Comparison of ENCODE assay signal across 8 mouse cellular contexts in genomic region chr1:133134881-133135280, GRCm38 (mm10). TPM values are rescaled to one million over a fixed set of nuclear protein-coding genes. Genes with fewer than 3 reads are reported as not detected.
DNase-seq lines count a peak whose midpoint lies in the region; ATAC-seq and TF ChIP-seq lines count a peak whose summit lies in the region.

No protein-coding gene starts in this region.

- H3K27ac ChIP-seq in heart, embryonic 11.5 days (ENCODE audit: low read depth, low read length), result no peak overlapping the region
- H3K27ac ChIP-seq in hindbrain, embryonic 10.5 days, result no peak overlapping the region
- H3K27ac ChIP-seq in liver, adult 2 months (replicated peaks; ENCODE audit: insufficient read depth, low read depth, low read length), result peak overlapping the region; percentile 14
- H3K27ac ChIP-seq in stomach, embryonic 16.5 days (ENCODE audit: low read length), result no peak overlapping the region

- no peaks in the 10 kb centered on the region for H3K27me3 ChIP-seq in heart, embryonic 11.5 days (ENCODE audit: control insufficient read depth, insufficient read depth, low read length)
- no peaks in the 10 kb centered on the region for H3K27me3 ChIP-seq in hindbrain, embryonic 10.5 days (ENCODE audit: insufficient read depth, poor library complexity, severe bottlenecking)
- H3K27me3 ChIP-seq in liver, adult 2 months (ENCODE audit: control insufficient read depth, insufficient read depth, low read length), result no peaks in the 10 kb centered on the region
- H3K27me3 ChIP-seq in stomach, embryonic 16.5 days (ENCODE audit: control insufficient read depth, insufficient read depth, low read length), result no peaks in the 10 kb centered on the region

- peak overlapping the region; percentile 84 for H3K4me2 ChIP-seq in heart, embryonic 11.5 days
- H3K4me2 ChIP-seq in stomach, embryonic 16.5 days (ENCODE audit: low read depth, low read length), result peak overlapping the region; percentile 96

- no peak for ATAC-seq in heart, embryonic 11.5 days (replicated peaks; ENCODE audit: insufficient number of reproducible peaks, low FRiP score, low TSS enrichment)
- ATAC-seq in stomach, embryonic 16.5 days (ENCODE audit: insufficient read depth, low FRiP score), result no peak
- no peak for ATAC-seq in megakaryocyte-erythroid progenitor cell, adult 5-6 weeks (replicated peaks; ENCODE audit: low FRiP score, low TSS enrichment, poor library complexity, severe bottlenecking)

- peaks cover 10% of the 10 kb centered on the region for H3K4me1 ChIP-seq in heart, embryonic 11.5 days (ENCODE audit: control insufficient read depth, insufficient read depth, low read length)
- peaks cover 52% of the 10 kb centered on the region for H3K4me1 ChIP-seq in hindbrain, embryonic 10.5 days (replicated peaks)
- H3K4me1 ChIP-seq in liver, adult 2 months (ENCODE audit: control insufficient read depth, insufficient read depth, low read length), result peaks cover 14% of the 10 kb centered on the region
- peaks cover 18% of the 10 kb centered on the region; the same call in 1 of the 2 replicates for H3K4me1 ChIP-seq in stomach, embryonic 16.5 days (ENCODE audit: control insufficient read depth, insufficient read depth, low read length)

- peaks cover 33% of the 10 kb centered on the region; the same call in 1 of the 2 replicates for H3K79me2 ChIP-seq in liver, adult 2 months (ENCODE audit: control insufficient read depth, insufficient read depth, low read length)

- H3K36me3 ChIP-seq in heart, embryonic 11.5 days (ENCODE audit: control insufficient read depth, insufficient read depth, low read length), result peaks cover 21% of the 10 kb centered on the region
- H3K36me3 ChIP-seq in hindbrain, embryonic 10.5 days, result peaks cover 72% of the 10 kb centered on the region
- peaks cover 42% of the 10 kb centered on the region for H3K36me3 ChIP-seq in liver, adult 2 months (ENCODE audit: control insufficient read depth, insufficient read depth, low read length)
- peaks cover 28% of the 10 kb centered on the region; the same call in 1 of the 2 replicates for H3K36me3 ChIP-seq in stomach, embryonic 16.5 days (ENCODE audit: control insufficient read depth, insufficient read depth, low read length)

- H3K9ac ChIP-seq in heart, embryonic 11.5 days (ENCODE audit: low read depth, low read length), result peak overlapping the region; percentile 99; the same call in 1 of the 2 replicates
- H3K9ac ChIP-seq in liver, adult 2 months (ENCODE audit: low read depth, low read length), result peak overlapping the region; percentile 69
- H3K9ac ChIP-seq in stomach, embryonic 16.5 days (ENCODE audit: low read length), result peak overlapping the region; percentile 67

- WGBS in heart, embryonic 11.5 days (ENCODE audit: insufficient replicate concordance), result 37% methylated on average over 4 of the region's 4 CpGs
- 64% methylated on average over 4 of the region's 4 CpGs for WGBS in hindbrain, embryonic 10.5 days
- 0% methylated on average over 4 of the region's 4 CpGs for WGBS in liver, adult 2 months
- 12% methylated on average over 4 of the region's 4 CpGs for WGBS in stomach, embryonic 16.5 days

- TF ChIP-seq POLR2A in liver, adult 2 months (IDR thresholded peaks at IDR 0.05; ENCODE audit: extremely low read depth, insufficient read depth, low read length), result no peak

- no peak for TF ChIP-seq CTCF in liver, adult 2 months (IDR thresholded peaks at IDR 0.05; ENCODE audit: low read depth, low read length)

- no peak for DNase-seq in heart, adult 8-10 months (ENCODE audit: low spot score)
- DNase-seq in adrenal gland, postnatal 14 days, result peak; percentile 39
- no peak for DNase-seq in hindbrain, embryonic 10.5 days (ENCODE audit: low spot score)
- DNase-seq in liver, adult 2 months (ENCODE audit: extremely low read depth, low read depth, low spot score), result no peak
- DNase-seq in embryo, embryonic 11 days, result no peak

- peak overlapping the region; percentile 99 for H3K4me3 ChIP-seq in heart, embryonic 11.5 days (ENCODE audit: low read depth, low read length)
- H3K4me3 ChIP-seq in hindbrain, embryonic 10.5 days, result peak overlapping the region; percentile 94
- peak overlapping the region; percentile 91 for H3K4me3 ChIP-seq in liver, adult 2 months (ENCODE audit: insufficient read depth, low read depth, low read length)
- peak overlapping the region; percentile 100 for H3K4me3 ChIP-seq in stomach, embryonic 16.5 days (replicated peaks; ENCODE audit: low read length)

- no peaks in the 10 kb centered on the region for H3K9me3 ChIP-seq in heart, embryonic 11.5 days (replicated peaks; ENCODE audit: control insufficient read depth, low read length)
- no peaks in the 10 kb centered on the region for H3K9me3 ChIP-seq in hindbrain, embryonic 10.5 days
- H3K9me3 ChIP-seq in stomach, embryonic 16.5 days (replicated peaks; ENCODE audit: control insufficient read depth, low read length), result no peaks in the 10 kb centered on the region

RNA-seq across cellular contexts. Expression of gene Ppp1r15b, which starts 3.9 kb away (rescaled TPM):
- polyA plus RNA-seq in heart, embryonic 11.5 days (2014; fragmentation: Nextera tagmentation; extraction: Ambion mirVana), result 33.6 and 40.8 TPM in 2 replicates
- total RNA-seq in heart, adult 8-10 months (2022), result 10 to 100 TPM; 20.8 to 24.3 (median 21.7) TPM
- 84.9 and 95.0 TPM in 2 replicates for total RNA-seq in adrenal gland, postnatal 14 days (2021)
- 46.2 and 54.6 TPM in 2 replicates for polyA plus RNA-seq in hindbrain, embryonic 10.5 days (2016; fragmentation: Nextera tagmentation; extraction: Ambion mirVana)
- total RNA-seq in liver, adult 2 months (2014; rRNA removed), result 43.3 and 48.6 TPM in 2 replicates
- polyA plus RNA-seq in liver, adult 2 months (2012; rRNA removed), result 24.0 and 24.8 TPM in 2 replicates
- 55.3 and 57.0 TPM in 2 replicates for polyA plus RNA-seq in stomach, embryonic 16.5 days (2015; fragmentation: Nextera tagmentation; extraction: Ambion mirVana)
- 73.9 and 82.5 TPM in 2 replicates for total RNA-seq in megakaryocyte-erythroid progenitor cell, adult 5-6 weeks (2014; fragmentation: Nextera tagmentation)
- total RNA-seq in megakaryocyte-erythroid progenitor cell, adult 5-6 weeks (2017), result 116 TPM in 2 replicates

RNA-seq across cellular contexts. Expression of gene Plekha6, which starts 29.1 kb away (rescaled TPM):
- polyA plus RNA-seq in heart, embryonic 11.5 days (2014; fragmentation: Nextera tagmentation; extraction: Ambion mirVana), result 13.6 and 14.8 TPM in 2 replicates
- total RNA-seq in heart, adult 8-10 months (2022), result 10 to 100 TPM; 55.8 to 74.3 (median 66.5) TPM
- total RNA-seq in adrenal gland, postnatal 14 days (2021), result 15.4 and 21.6 TPM in 2 replicates
- polyA plus RNA-seq in hindbrain, embryonic 10.5 days (2016; fragmentation: Nextera tagmentation; extraction: Ambion mirVana), result 8.8 and 17.4 TPM in 2 replicates
- 20.5 and 22.8 TPM in 2 replicates for total RNA-seq in liver, adult 2 months (2014; rRNA removed)
- polyA plus RNA-seq in liver, adult 2 months (2012; rRNA removed), result 29.0 and 37.2 TPM in 2 replicates
- polyA plus RNA-seq in stomach, embryonic 16.5 days (2015; fragmentation: Nextera tagmentation; extraction: Ambion mirVana), result 17.0 and 17.7 TPM in 2 replicates
- total RNA-seq in megakaryocyte-erythroid progenitor cell, adult 5-6 weeks (2014; fragmentation: Nextera tagmentation), result 15.7 and 18.6 TPM in 2 replicates
- total RNA-seq in megakaryocyte-erythroid progenitor cell, adult 5-6 weeks (2017), result 2.2 and 3.8 TPM in 2 replicates
